Mouse (Mus musculus) erythroblast, adult 5-6 weeks (primary cell): ENCODE measurements around the gene Selp. TPM values are rescaled to one million over a fixed set of nuclear protein-coding genes. Genes with fewer than 3 reads are reported as not detected.

Source experiments
- ATAC-seq: replicated peaks from 2 replicates; pipeline ENCODE4 v1.8.0; 2016; ENCODE audit warnings: moderate number of reproducible peaks, mild to moderate bottlenecking, moderate TSS enrichment, inconsistent platforms; ENCODE audit not compliant: poor library complexity, low FRiP score, severe bottlenecking
- total RNA-seq, 2 experiments: library from RNA; stranded (forward) in 1 of 2; stranded (reverse) in 1 of 2; fragments of 150-400 nt in 1 of 2; fragments of 200-764, 138-1000 nt in 1 of 2; gene quantifications; 2 replicates each; pipeline versions ENCODE4 v1.2.3 to v1.2.4; 2015 to 2017; ENCODE audit warnings: low replicate concordance in 2 of 2

Gene Selp
- total RNA-seq, 2 experiments from 2014 or later = not detected

DNA sequence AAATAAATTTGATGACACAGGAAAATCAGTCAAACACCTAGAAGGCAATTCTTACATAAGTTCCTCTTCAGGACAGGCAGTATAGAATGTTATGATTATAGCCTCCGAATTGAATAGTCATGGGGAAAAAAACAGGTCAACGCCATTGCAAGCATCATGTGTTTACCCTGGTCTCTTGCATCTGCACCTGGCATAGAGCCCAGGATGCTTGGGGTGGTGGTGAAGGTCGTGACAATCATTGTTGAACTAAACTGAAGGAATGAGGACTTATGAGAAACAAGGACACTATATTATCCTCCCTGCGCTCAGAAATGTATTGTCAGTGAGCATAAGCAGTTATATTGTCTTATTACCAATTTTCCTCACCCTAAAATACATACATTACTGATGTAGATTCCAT lies 53.8 kb downstream of the Selp start:
- ATAC-seq = no peak

DNA sequence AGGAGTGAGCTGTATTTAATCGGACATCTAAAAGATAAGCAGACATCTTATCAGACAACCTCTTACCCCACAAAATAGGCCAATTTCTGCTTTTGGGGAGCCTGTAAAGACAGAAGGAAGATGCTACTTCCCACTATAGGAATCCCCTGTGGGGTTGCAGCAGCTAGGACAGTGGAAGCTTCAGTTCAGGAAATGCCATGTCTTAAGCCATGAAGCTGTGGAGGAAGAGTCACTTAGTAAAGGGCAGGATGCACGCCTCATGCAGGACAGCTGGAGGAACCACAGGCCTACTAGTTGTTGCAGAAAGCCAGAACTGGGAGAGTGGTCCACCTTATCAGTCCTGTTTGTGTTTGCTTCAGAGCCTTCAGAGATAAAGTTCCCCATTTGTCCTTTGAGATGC lies 55.4 kb downstream of the Selp start:
- no peak for ATAC-seq

DNA sequence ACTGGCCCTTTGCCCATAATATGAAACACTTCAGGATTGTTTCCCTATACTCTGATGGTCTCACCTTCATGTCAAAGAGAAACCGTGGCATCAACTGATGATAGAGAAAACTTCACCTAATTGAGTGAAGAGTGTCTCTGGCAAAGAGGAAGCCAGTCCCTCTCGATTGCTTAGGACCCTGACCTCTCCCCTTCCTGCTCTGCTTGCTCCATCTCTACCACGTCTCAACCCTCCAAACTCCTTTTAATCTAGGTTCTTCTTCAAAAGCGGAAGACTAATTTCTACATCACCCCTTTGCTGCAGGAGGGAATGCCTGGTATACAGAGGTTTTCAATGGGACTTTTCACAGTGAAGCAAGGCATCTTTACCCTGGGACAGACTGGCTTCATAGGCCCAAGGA lies 58.1 kb downstream of the Selp start:
- no peak for ATAC-seq

DNA sequence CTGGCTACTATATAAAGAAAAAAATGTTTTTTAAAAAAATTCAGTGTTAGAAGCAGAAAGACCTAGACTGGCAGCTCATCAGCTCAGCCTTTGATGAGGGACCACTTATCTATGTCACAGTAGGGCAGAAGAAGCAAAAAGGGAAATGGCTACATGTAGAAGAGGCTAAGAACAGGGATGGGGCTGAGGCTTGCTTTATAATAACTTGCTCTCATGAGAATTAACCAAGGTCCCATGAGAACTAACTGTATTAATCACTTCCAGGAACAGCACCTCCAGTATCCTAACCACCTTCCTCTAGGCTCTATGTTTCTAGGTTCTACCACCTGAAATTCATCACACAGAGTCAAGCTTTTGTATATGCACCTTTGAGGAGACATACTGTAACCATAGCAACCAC lies 61.8 kb downstream of the Selp start:
- ATAC-seq = no peak

DNA sequence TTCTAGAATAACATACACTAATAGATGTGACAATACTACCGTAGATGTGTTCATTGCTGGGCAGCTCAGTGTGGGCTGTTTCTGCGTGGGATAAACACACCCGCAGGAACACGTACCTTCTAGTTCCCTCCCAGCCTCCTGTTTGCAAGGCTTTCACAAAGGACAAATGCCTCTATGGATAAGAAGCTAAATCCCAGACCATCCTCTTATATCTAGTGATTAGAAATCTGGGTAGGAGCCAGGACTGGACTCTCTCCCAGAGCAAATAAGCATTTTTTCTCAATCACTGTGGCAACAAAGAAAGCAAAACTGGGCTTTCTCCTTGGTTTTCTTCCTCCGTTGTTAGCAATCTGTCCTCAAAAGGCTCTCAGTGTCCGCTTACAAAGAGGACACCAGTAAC lies 63.4 kb downstream of the Selp start:
- ATAC-seq = no peak

DNA sequence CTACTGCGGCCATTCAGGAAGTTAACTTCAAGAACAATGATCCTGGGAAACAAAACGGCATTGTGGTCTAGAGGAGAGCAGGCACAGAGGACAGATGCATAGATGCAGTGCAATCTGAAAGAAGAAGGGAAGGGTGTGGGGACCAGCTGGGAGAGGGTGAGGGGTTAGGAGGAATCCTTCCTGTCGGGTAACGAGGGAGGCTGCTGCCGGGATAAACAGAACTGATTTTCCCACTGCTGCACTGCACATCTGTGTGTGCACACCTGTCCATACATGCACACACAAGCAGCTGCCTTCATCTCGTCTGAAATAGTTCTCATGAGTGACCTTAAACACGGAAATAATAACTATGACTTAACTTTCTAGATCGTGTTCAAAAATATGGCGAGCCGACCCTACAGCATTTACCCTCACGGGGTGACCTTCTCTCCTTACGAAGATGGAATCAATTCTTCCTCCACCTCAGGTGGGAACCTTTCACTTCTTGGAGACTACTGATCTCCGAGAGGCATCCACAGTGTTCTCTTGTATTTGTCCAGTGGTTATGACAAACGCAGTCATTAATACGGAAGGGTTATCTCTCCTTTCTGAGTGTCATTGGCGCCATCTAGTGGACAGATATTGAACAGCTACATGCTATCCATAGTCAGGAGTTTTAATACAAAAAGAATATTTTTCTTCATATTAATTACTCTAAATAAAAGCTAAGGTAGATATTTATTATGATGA lies 69.2 kb downstream of the Selp start:
- ATAC-seq = peak; percentile 71

DNA sequence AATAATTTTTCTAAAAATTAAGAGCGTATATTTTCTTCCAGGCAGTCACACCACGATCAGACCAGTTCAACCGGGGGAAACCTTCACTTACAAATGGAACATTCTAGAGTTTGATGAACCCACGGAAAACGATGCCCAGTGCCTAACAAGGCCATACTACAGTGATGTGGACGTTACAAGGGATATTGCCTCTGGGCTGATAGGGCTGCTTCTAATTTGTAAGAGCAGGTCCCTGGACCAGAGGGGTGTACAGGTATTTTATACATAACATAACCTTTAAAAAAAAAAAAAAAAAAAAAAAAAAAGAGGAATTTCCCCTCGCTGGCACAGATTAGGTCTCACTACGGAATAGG lies 69.8 kb downstream of the Selp start:
- ATAC-seq = no peak

DNA sequence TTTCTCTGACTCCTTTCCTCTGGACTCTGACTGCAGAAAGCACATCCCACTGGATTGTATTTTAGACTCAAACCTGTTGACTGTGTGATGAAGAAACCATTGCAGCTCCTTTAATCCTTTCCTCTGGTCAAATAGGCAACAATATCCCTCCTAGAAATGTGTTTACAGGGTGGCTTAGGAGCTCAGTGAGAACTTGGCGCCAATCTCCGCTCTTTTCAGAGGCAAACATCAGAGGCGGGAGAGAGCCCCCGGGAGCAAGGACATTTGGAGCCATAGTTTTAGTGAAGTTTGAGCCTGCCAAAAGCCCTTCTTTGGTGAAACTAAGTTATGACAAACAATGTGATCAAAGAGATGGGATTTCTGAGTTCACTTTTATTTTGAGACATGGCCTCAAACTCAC lies 70.3 kb downstream of the Selp start:
- no peak for ATAC-seq

DNA sequence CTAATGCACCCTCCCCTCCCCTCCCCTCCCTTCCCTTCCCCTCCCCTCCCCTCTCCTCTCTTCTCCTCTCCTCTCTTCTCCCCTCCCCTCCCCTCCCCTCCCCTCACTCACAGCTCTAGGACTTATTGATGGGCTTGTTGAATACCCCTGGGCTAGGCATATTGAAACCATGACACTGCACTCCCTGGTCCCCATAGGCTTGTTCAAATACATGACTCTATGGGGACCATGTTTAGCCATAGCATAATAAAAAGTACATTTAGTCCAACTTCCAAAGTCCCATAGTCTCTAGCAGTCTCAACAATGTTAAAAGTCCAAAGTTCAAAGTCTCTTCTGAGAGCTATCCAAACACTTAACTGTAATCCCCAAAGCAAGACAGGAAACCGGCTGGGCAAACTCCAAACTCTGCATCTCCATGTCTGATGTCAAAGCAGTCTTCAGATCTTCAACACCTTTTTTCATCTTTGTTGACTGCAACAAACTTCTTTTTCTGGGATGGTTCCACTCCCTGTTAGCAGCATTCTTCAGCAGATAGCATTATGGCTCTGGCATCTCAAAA lies 72.0 kb downstream of the Selp start:
- ATAC-seq = no peak

DNA sequence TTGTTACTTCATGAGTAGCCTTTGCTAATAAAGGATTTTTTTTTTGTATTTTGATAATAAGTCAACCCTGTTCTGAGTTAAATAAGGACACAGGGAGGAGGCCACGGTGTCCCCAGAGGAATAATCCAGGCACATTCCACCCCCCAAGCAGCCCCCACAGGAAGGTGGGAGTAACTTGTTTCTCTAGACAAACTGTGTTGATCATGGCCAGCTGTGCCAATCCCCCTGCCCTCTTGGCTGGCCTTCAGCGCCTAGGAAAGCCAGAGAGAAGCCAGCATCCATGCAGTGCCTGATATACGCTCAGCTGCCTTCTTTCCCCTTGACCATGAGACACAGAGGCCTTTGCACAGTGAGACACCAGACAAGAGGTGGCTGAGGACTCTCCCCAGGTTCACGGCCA lies 84.5 kb downstream of the Selp start:
- ATAC-seq = no peak

Other genes with a start within 250 kb of the Selp start
- gene Scyl3, start 186.2 kb upstream of the Selp start, total RNA-seq (2015; ENCODE audit: low replicate concordance) = 10.9 and 25.9 TPM in 2 replicates
- 6.4 and 6.5 TPM in 2 replicates for gene Scyl3, start 186.2 kb upstream of the Selp start, total RNA-seq (2017; ENCODE audit: low replicate concordance)
- gene BC055324, start 120.5 kb upstream of the Selp start, total RNA-seq (2015; ENCODE audit: low replicate concordance) = 5.4 and 14.4 TPM in 2 replicates
- 5.2 and 6.9 TPM in 2 replicates for gene BC055324, start 120.5 kb upstream of the Selp start, total RNA-seq (2017; ENCODE audit: low replicate concordance)
- gene Mettl18, start 120.4 kb upstream of the Selp start, total RNA-seq (2015; ENCODE audit: low replicate concordance) = 1.9 TPM in 1 of 2 replicates, not detected in the other
- gene Mettl18, start 120.4 kb upstream of the Selp start, total RNA-seq (2017; ENCODE audit: low replicate concordance) = 0.94 and 1.4 TPM in 2 replicates
- not detected in 2 replicates for gene Sele, start 67.0 kb upstream of the Selp start, total RNA-seq (2015; ENCODE audit: low replicate concordance)
- not detected in 2 replicates for gene Sele, start 67.0 kb upstream of the Selp start, total RNA-seq (2017; ENCODE audit: low replicate concordance)
- gene Sell, start 53.3 kb upstream of the Selp start, total RNA-seq (2015; ENCODE audit: low replicate concordance) = 74.2 and 94.7 TPM in 2 replicates
- 43.8 and 69.9 TPM in 2 replicates for gene Sell, start 53.3 kb upstream of the Selp start, total RNA-seq (2017; ENCODE audit: low replicate concordance)
- gene F5, start 36.6 kb downstream of the Selp start, total RNA-seq (2015; ENCODE audit: low replicate concordance) = 12.7 and 15.8 TPM in 2 replicates
- gene F5, start 36.6 kb downstream of the Selp start, total RNA-seq (2017; ENCODE audit: low replicate concordance) = 6.0 and 6.2 TPM in 2 replicates
- gene Slc19a2, start 133.8 kb downstream of the Selp start, total RNA-seq (2015; ENCODE audit: low replicate concordance) = 1.9 and 2.7 TPM in 2 replicates
- 1.8 and 3.8 TPM in 2 replicates for gene Slc19a2, start 133.8 kb downstream of the Selp start, total RNA-seq (2017; ENCODE audit: low replicate concordance)
- 3.3 and 4.8 TPM in 2 replicates for gene Ccdc181, start 160.3 kb downstream of the Selp start, total RNA-seq (2015; ENCODE audit: low replicate concordance)
- gene Ccdc181, start 160.3 kb downstream of the Selp start, total RNA-seq (2017; ENCODE audit: low replicate concordance) = 2.1 and 2.5 TPM in 2 replicates
- gene Nme7, start 188.9 kb downstream of the Selp start, total RNA-seq (2015; ENCODE audit: low replicate concordance) = 13.0 and 22.5 TPM in 2 replicates
- 12.0 and 14.9 TPM in 2 replicates for gene Nme7, start 188.9 kb downstream of the Selp start, total RNA-seq (2017; ENCODE audit: low replicate concordance)
- 6.1 and 11.5 TPM in 2 replicates for gene Blzf1, start 192.2 kb downstream of the Selp start, total RNA-seq (2015; ENCODE audit: low replicate concordance)
- 3.2 and 11.4 TPM in 2 replicates for gene Blzf1, start 192.2 kb downstream of the Selp start, total RNA-seq (2017; ENCODE audit: low replicate concordance)